Mouse (Mus musculus) midbrain, postnatal 0 days (tissue): ENCODE data around the gene Rpap1. TPM values are rescaled to one million over a fixed set of nuclear protein-coding genes. Genes with fewer than 3 reads are reported as not detected.

Source experiments
- ATAC-seq: fragments of 200-750 bp; cut with Nextera tagmentation; 2 replicates; pipeline ENCODE4 v1.8.0; 2017; ENCODE audit warnings: moderate number of reproducible peaks, mild to moderate bottlenecking, moderate TSS enrichment, moderate library complexity; ENCODE audit not compliant: low FRiP score
- DNase-seq: peaks from one replicate; pipeline ENCODE4 v3.0.0-alpha.2; 2015; ENCODE audit warnings: low spot score
- H3K27ac ChIP-seq: fragments of 300-500 bp; sonication (generic); 2 replicates; pipeline ENCODE4 v1.5.1; 2014; ENCODE audit warnings: low read depth, mild to moderate bottlenecking, low read length, mixed read lengths
- H3K27me3 ChIP-seq: fragments of 300-500 bp; sonication (generic); 2 replicates; pipeline ENCODE4 v1.6.1; 2014; ENCODE audit warnings: low read length, control low read depth, mixed read lengths; ENCODE audit not compliant: insufficient read depth
- H3K36me3 ChIP-seq: fragments of 300-500 bp; sonication (generic); 2 replicates; pipeline ENCODE4 v1.6.1; 2014; ENCODE audit warnings: low read length, control low read depth, mixed read lengths; ENCODE audit not compliant: insufficient read depth
- H3K4me1 ChIP-seq: fragments of 300-500 bp; sonication (generic); 2 replicates; pipeline ENCODE4 v1.6.1; 2014; ENCODE audit warnings: mild to moderate bottlenecking, control low read depth, antibody characterized with exemption, low read length, mixed read lengths; ENCODE audit not compliant: insufficient read depth
- H3K4me2 ChIP-seq: fragments of 300-500 bp; sonication (generic); 2 replicates; pipeline ENCODE4 v1.6.1; 2014; ENCODE audit warnings: low read depth, mild to moderate bottlenecking, low read length, mixed read lengths; ENCODE audit not compliant: poor library complexity, severe bottlenecking
- H3K4me3 ChIP-seq: fragments of 300-500 bp; sonication (generic); 2 replicates; pipeline ENCODE4 v1.5.1; 2014; ENCODE audit warnings: low read depth, mild to moderate bottlenecking, low read length, moderate library complexity
- H3K9ac ChIP-seq: fragments of 300-500 bp; sonication (generic); replicated peaks from 2 replicates; pipeline ENCODE4 v1.6.1; 2014; ENCODE audit warnings: mild to moderate bottlenecking, low read length, moderate library complexity, mixed read lengths; ENCODE audit not compliant: poor library complexity, severe bottlenecking
- H3K9me3 ChIP-seq: fragments of 300-500 bp; sonication (generic); 2 replicates; pipeline ENCODE4 v1.6.1; 2016; ENCODE audit warnings: low read length, control low read depth
- CTCF ChIP-seq: IDR thresholded peaks from 2 replicates; pipeline ENCODE4 v1.5.1; 2016; ENCODE audit warnings: antibody characterized with exemption, mild to moderate bottlenecking
- WGBS: fragments of 180-500 bp; shearing (Covaris S2); extraction: QIAGEN DNeasy Blood & Tissue Kit; methylation state at CpG from one replicate; pipeline ENCODE4 v1.1.7; 2014; 5-methylcytosine and 5-hydroxymethylcytosine counted together
- polyA plus RNA-seq: library from polyadenylated mRNA; unstranded; fragments of >200 nt; fragmentation: Nextera tagmentation; extraction: Ambion mirVana; gene quantifications from 2 replicates; pipeline ENCODE4 v1.2.1, GENCODE M21; 2015
- total RNA-seq: library from RNA; depleted of rRNA; stranded (reverse); fragments of >200 nt; gene quantifications from 2 replicates; pipeline ENCODE4 v1.2.3, GENCODE M21; 2014

The Rpap1 gene
- total and polyA plus RNA-seq, 2 experiments from 2014 or later, result 11.1 to 16.0 TPM

GRCm38 (mm10) chr2:119800876-119801846, 13.8 kb upstream of the Rpap1 start:
- H3K4me3 ChIP-seq, result peak overlapping the region; percentile 82; the same call in 1 of the 2 replicates

GRCm38 (mm10) chr2:119799961-119800550, 12.7 kb upstream of the Rpap1 start:
- H3K4me1 ChIP-seq, result no peaks in the 10 kb centered on the region
- DNase-seq, result no peak

More at GRCm38 (mm10) chr2:119800876-119801846, 13.8 kb upstream of the Rpap1 start:
- H3K9ac ChIP-seq, result peak overlapping the region; percentile 90; the same call in 1 of the 2 replicates
- TF ChIP-seq CTCF, result no peak
- 46% methylated on average over 15 of the region's 15 CpGs for WGBS
- ATAC-seq (no peak), DNase-seq (no peak)
- H3K4me1 ChIP-seq, result no peaks in the 10 kb centered on the region
- peaks cover 4% of the 10 kb centered on the region; the same call in 1 of the 2 replicates for H3K36me3 ChIP-seq
- H3K9me3 ChIP-seq, result no peaks in the 10 kb centered on the region
- H3K4me2 ChIP-seq, result peak overlapping the region; percentile 96
- H3K27me3 ChIP-seq, result 0 out of 2 replicates have a peak, but pooled peaks cover 4% of the 10 kb centered on the region
- no peak overlapping the region for H3K27ac ChIP-seq

DNA sequence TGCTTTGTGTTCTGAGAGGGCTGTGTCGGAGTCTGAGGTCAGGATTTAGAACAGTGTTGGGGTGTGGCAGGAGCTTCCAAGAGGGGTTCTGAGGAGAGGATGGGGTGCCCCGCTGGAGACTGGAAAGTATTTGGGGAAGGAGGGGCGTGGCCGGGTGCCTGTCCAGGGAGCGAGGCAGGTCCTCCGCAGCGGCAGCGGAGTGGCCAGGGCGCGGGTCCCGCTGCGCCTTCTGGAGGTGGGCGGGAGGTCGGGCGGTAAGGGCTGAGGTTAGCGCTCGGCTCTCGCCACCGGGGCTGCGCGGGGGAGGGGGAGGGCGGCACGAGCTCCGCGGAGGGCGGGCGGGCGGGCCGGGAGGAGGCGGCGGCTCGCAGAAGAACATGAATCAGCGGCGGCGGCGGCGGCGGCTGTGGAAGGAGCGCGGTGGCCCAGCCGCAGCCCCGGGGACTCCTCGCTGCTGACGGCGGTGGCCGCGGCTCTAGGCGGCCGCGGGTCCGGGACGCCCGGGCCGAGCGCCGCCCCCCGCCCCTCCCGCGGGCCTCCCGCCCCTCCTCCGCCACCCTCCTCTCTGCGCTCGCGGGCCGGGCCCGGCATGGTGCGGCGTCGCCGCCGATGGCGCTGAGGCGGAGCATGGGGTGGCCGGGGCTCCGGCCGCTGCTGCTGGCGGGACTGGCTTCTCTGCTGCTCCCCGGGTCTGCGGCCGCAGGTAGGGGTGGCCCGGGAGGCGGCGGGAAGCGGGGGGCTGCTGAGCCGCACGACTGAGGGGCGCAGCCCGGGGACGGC, 12.0 kb upstream of the Rpap1 start:
- H3K36me3 ChIP-seq, result no peaks in the 10 kb centered on the region
- peak overlapping the region; percentile 82 for H3K4me3 ChIP-seq
- 0 out of 2 replicates have a peak, but pooled peaks cover 4% of the 10 kb centered on the region for H3K27me3 ChIP-seq
- WGBS, result 0% methylated on average over 46 of the region's 89 CpGs
- H3K9me3 ChIP-seq, result no peaks in the 10 kb centered on the region
- ATAC-seq, result peak; percentile 57
- DNase-seq, result no peak
- no peak overlapping the region for H3K27ac ChIP-seq
- H3K4me2 ChIP-seq, result peak overlapping the region; percentile 96
- no peak for TF ChIP-seq CTCF
- no peaks in the 10 kb centered on the region for H3K4me1 ChIP-seq
- peak overlapping the region; percentile 90 for H3K9ac ChIP-seq

More at GRCm38 (mm10) chr2:119799961-119800550, 12.7 kb upstream of the Rpap1 start:
- Histone ChIP-seq H3K27ac (no peak overlapping the region), H3K4me2 (peak overlapping the region; percentile 96), H3K9me3 (no peaks in the 10 kb centered on the region), H3K27me3 (0 out of 2 replicates have a peak, but pooled peaks cover 4% of the 10 kb centered on the region), H3K4me3 (peak overlapping the region; percentile 82), H3K9ac (peak overlapping the region; percentile 90), H3K36me3 (no peaks in the 10 kb centered on the region)
- no peak for TF ChIP-seq CTCF
- peak; percentile 29 for ATAC-seq
- under 1% methylated on average over 21 of the region's 27 CpGs for WGBS

DNA sequence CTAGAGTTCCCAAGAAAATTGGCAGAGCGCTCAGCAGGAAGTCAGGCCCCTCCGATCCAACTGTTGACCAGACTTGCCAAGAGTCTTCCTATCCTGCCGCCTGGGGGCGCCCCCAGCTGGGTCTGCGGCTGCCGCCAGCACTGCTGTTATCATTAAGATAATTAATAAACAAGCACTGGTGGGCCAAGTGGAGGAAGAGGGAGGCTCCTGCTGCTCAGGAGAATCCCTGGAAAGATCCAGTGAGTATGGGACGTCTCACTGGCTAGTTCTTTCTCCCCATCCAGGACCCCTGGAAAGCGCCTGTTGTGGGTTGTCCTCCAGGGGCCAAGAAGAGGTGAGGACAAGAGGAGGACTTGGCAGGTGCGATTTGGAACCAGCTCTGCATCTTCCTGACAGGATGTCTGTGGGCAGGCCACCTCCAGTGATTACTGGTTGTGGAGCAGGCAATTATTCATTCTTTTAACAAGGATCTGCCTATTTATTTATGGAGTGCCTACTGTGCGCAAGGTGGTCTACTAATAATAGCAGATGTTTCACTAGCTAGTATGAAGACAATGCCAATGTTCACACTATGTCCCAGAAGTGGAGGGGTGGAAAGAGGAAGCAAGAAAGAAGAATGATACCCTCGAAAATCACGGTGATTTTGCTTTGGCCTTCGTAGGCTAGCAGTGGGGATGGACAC, 11.1 kb upstream of the Rpap1 start:
- H3K36me3 ChIP-seq, result no peaks in the 10 kb centered on the region
- H3K4me1 ChIP-seq, result no peaks in the 10 kb centered on the region
- peak; percentile 76 for DNase-seq
- peak overlapping the region; percentile 82 for H3K4me3 ChIP-seq
- TF ChIP-seq CTCF, result peak; percentile 58
- no peak overlapping the region for H3K27ac ChIP-seq
- no peak overlapping the region for H3K4me2 ChIP-seq
- H3K9me3 ChIP-seq, result no peaks in the 10 kb centered on the region
- no peak for ATAC-seq
- 14% methylated on average over 13 of the region's 13 CpGs for WGBS
- H3K9ac ChIP-seq, result no peak overlapping the region
- 0 out of 2 replicates have a peak, but pooled peaks cover 4% of the 10 kb centered on the region for H3K27me3 ChIP-seq

- WGBS, result 62% methylated on average over 5 of the region's 5 CpGs
Observed at GRCm38 (mm10) chr2:119797279-119797783, 10.0 kb upstream of the Rpap1 start, which contains the start of gene Tyro3. TSS of gene Tyro3 (plus strand) at chr2:119797733.

More at GRCm38 (mm10) chr2:119797279-119797783, 10.0 kb upstream of the Rpap1 start, which contains the start of gene Tyro3:
- DNase-seq (no peak), ATAC-seq (no peak)
- no peaks in the 10 kb centered on the region for H3K4me1 ChIP-seq
- H3K4me2 ChIP-seq, result no peak within 1 kb of the TSS
- no peaks in the 10 kb centered on the region for H3K9me3 ChIP-seq
- 0 out of 2 replicates have a peak within 1 kb of the TSS, but pooled peaks have one; percentile 82 for H3K4me3 ChIP-seq
- H3K27ac ChIP-seq, result no peak within 1 kb of the TSS
- 0 out of 2 replicates have a peak, but pooled peaks cover 4% of the 10 kb centered on the region for H3K27me3 ChIP-seq
- H3K9ac ChIP-seq, result no peak within 1 kb of the TSS
- no peaks in the 10 kb centered on the region for H3K36me3 ChIP-seq
- TF ChIP-seq CTCF, result no peak
